Mouse (Mus musculus): ENCODE results near the gene Gng7.

DNA sequence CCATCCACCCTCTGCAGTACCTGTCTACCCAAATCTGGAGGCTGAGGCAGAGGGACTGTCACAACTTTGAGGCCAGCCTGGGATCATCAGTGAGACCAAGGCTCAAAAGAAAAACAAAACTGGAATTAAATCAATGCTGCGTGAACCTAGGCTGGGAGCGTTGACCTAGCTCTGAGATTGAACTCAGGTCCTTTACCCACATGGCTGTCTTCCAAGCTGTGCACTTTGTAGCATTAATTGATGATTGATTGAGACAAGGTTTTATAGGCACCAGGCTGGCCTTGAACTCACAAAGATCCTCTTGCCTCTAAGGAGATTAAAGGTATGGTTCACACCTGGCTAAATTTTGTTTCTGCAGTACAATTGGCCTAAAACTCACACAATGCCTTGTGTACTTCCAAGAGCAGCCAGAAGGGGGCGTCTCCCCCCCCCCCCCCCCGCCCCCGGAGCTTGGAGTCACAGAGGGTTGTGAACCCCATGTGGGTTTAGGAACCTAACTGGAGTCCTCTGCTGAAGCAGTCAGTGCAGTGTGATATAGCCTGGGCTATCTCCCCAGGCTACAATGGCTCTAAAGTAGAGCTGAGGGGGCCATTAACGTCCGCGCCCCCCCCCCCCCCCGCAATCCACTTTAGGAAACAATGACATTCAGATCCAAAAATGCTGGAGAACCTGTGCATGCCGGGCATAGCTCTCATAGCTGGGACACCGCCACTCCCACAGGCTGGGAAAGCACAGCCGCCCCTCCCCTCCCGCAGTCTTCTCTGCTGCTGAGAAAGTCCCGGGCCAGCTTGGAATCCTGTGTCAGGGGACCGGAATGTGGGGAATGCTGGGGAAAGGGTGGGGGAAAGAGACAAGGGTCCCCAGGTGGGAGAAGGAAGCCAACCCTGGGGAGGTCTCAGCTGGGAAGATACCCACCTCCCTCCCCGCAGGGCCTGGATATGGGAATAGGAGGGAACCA lies 53.9 kb downstream of the Gng7 start:
- no peak for TF ChIP-seq POLR2A (IDR thresholded peaks at IDR 0.05; ENCODE audit: borderline replicate concordance, extremely low read depth, low read depth, low read length)
- peak; percentile 3; the same call in 1 of the 2 replicates for TF ChIP-seq CTCF (IDR thresholded peaks at IDR 0.05; ENCODE audit: insufficient read depth, low read length)
